Mouse (Mus musculus) thymus, adult 18-20 months (tissue): ENCODE data around the gene Nalcn.

Source experiments
- DNase-seq, 2 experiments: peaks; one replicate each; pipeline ENCODE4 v3.0.0; 2022; ENCODE audit warnings: mixed read lengths in 2 of 2

Nalcn gene

DNA sequence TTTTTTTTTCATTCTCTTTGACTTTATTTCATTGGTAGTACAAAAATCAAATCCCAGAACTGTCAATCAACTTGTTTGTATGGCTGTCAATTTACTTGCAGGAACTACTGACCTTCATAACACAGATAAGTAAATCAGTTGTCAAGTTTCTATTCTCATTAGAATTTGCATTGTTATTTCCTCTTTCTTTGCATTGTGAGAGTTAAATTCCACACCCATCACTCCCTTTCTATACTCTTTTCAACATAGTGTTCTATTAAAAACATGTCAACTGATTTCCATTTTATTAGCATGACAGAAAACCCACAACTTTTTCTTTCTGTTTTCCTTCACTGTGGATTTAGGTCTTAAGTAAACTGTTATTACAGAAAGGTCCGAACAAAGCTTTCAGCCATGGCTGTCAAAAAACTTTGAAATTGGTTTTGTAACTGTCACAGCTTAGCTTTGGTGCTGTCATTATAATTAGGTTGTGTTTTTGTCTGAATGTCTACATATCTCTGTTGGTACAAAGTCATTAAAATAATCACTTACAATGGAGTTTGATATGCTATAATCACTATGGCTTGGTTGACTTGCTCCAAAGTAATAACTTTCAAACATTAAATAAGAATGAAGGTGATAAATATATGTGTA lies 138.3 kb downstream of the Nalcn start:
- DNase-seq: no peak

- no peak for DNase-seq
These were observed 164.9 kb downstream of the Nalcn start for GRCm38 (mm10) chr14:123462026-123462425.

- no peak for DNase-seq
These were observed 180.9 kb downstream of the Nalcn start for GRCm38 (mm10) chr14:123446031-123446430.

- DNase-seq: no peak
These were observed 191.4 kb downstream of the Nalcn start for GRCm38 (mm10) chr14:123435542-123435941.

DNA sequence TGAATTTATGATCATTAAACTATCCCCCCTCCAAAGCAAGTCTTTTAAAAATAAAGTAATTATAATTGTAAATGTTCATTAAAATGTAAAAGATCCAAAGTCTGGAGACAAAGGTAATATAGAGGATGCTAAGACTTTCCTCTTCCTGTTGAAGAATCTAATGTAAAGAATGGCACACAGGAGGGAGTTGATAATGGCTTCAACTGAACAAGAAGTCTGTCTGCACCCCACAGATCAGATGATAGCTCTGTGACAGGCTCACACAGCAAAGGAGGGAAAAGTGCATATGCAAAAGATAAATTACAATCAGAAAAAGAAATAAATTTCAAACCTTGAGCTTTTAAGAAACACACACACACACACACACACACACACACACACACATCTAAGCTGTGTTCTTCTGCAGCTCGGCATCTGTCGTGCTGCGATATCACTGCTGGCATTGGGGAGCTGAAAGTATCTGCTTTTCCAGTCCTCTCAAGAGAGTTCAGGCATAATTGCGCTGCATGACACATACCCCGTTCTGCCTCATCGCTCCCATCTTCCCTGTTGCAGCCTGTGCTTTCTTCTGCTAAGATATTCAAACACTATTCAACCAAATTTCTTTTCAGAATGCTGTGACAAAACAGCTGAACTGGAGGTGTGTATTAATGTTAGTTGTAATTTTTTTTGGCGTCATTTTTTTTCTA lies 250.6 kb downstream of the Nalcn start:
- no peak for DNase-seq

DNA sequence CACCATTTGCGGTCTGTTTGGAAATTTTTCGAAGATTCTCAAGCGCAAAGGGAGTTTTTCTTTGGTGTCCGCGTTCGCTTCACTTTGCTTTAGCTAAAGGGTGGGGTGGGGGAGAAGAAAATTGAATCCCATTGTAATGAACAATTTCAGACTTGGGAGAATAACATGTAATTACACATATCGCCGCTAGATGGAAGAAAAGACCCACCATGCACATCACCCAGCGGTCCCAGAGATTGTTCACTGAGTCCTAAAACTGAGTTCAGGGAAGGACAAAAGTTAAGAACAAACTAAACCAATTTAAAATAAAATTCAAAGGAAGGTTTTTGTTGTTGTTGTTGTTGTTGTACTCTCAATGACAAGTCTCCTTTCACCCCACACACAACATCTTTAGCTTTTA lies 255.4 kb downstream of the Nalcn start:
- DNase-seq: no peak

- DNase-seq: no peak
These were observed 267.3 kb downstream of the Nalcn start for GRCm38 (mm10) chr14:123359691-123360090.

DNA sequence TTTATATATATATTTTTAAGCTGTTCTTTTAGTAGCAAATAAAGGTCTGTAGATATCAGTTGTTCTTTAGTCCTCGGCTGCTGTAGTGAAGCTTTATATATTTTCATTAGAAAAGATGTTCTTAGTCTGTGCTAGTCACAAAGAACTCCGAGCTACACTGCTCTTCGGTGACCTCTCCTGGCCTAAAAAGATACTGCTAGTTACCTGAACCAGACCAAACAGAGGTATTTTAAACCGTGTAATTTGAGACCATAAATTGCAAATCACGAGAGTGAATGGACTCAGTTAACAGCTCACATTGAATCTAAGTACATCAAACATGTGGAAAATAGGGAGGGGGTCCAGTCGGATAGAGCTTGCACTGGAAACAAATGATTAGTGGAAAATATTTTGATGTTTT lies 274.0 kb downstream of the Nalcn start:
- DNase-seq: no peak

DNA sequence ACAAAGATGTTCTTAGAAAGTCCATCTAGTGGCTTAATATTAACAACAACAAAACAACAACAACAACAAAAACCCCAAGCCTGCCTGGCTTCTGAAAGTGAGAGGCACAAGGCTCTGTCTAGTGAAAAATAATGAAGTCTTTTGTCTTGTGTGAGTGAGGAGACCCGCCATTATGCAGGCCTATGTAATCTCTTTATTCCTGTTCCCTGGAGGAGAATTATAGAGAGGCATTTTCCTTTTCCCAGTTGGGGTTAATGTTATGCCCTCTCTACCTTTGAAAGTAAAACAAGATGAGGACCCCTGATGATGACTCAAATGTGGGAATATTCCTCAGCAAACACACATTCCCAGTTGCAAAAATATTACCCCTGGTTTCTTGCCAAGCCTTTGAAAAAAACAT lies 295.1 kb downstream of the Nalcn start:
- no peak for DNase-seq

GRCm38 (mm10) chr14:123314369-123314768 lies 312.6 kb downstream of the Nalcn start:
- DNase-seq: no peak

GRCm38 (mm10) chr14:123312371-123312770 lies 314.6 kb downstream of the Nalcn start:
- DNase-seq: no peak

DNA sequence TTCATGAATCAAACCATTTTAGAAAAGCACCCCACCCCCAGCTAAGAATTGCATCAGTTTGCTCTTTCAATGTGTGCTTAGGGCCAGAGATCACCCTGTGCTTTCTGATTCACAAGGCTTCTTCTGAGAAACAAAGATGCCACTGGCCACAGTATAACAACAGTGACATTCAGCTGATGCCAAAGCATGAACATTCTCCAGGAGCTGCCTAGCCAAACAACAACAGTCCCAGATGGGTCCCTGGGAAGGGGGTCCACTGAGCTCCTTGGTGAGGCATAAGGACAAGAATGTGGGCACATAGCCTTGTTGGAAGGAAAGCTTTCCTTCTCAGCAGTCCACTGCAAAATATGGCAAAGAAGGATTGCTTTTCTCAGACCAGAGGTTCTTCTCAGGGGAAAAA lies 330.9 kb downstream of the Nalcn start:
- no peak for DNase-seq

GRCm38 (mm10) chr14:123291118-123292007 lies 335.6 kb downstream of the Nalcn start:
- DNase-seq: no peak

DNA sequence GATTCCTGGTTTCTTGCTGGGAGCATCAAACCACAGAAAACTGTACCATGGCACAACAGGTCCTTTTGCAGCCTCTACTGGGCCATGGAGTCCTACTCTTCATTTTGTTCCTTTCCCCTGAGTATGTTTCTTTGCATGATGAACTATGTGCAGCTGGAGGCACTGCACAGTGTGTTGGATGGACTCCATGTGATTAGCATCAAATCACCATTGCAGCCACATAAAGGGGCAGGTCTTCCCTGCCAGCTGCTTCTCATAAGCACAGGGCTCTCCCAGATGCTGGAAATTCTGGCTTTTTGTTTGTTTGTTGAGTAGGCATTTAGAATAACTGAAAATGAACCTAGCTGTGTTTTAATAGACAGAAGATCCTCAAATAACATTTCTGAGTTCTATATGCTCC lies 344.8 kb downstream of the Nalcn start:
- no peak for DNase-seq

DNA sequence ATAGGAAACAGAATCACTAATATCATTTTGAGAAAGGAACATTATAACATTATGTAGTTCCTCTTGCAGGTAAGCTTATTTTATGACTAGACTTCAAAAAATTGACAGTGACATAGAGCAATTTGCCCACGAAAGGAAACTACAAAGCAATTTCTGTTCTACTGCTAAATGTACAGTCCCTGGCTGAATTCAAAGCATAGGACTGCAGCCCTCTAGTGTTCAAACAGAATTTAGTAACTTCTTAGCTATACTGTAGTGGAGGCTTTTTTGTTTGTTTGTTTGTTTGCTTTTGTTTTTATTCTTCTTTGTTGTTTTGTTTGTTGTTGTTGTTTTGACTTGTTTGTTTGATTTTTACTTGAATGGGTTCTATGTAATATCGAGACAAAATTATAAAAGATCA lies 354.8 kb downstream of the Nalcn start:
- no peak for DNase-seq

DNA sequence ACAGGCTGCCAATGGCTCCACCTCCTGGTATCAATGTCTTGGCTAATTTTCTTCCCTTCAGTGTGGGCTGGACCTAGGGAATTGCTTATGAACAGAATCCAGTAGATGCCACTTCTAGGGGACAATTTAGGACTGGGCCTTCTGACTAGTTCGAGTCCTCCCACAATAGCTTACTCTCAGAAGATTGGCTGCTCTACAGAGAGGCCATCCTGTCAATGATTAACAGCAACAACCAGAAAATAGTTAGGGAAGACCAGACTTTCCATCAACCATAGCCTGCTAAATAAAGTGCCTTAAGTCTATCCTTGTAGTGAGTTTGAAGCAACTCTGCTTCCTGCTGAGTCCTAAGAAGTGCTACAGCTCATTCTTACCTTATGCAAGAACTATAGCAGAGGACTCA lies 386.2 kb downstream of the Nalcn start:
- no peak for DNase-seq

DNA sequence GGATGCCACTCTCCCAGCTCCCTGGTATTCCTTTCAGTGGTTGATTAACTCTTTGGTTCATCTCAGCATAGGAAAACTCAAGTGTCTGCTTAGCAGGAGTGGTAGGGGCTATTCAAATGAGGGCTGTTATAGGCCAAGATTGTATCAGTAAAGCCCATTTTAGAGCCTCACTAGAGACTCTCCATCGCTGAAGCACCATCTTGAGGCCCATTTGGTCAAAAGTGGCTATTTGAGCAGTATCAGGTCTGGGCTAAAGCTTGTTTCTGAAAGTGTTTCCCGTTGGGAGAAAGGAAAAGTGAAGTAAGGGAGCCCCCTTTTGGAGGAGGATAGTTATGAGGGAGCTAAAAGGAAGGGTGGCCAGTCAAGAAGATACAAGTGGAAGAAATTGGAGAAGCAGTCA lies 387.0 kb downstream of the Nalcn start:
- no peak for DNase-seq

- DNase-seq: no peak
These were observed 389.9 kb downstream of the Nalcn start for GRCm38 (mm10) chr14:123237002-123237401.

DNA sequence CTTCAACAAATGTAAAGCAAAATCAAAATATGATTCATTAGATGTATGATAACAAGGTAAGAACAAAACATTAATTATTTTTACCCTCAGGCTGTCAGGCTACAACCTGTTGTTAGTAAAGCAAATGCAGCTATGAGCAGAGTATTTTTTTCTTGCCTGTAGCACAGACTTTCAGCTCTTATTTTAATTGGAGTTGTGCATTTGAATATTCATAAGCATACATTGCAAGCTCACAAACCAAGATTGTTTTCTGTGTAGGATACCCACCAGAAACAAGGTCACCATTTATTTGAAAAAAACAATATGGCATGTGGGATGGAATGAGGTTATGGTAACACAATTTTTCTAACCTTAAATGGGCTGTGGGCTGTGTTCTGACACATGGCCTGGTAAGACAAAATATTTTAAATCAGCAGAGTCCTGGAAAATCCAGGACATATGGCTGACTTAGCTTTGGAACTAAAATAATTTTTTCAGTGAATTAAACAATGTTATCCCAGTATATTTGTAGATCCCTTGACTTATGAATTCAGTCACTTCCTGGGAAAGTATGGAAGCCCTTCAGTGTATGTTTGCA lies 394.2 kb downstream of the Nalcn start:
- DNase-seq: no peak
